Mouse (Mus musculus): ENCODE results near the gene Gm6803. TPM values are rescaled to one million over a fixed set of nuclear protein-coding genes. Genes with fewer than 3 reads are reported as not detected.
"Not testable (repeated sequence)": the region's sequence is repeated elsewhere in the genome, so short reads cannot be mapped to it uniquely, and the experiment has no call there.

Gm6803 gene
- total RNA-seq (2021) = not detected
- long read RNA-seq, experiment 1 = 0 reads
- long read RNA-seq, experiment 2 = 0 reads

GRCm38 (mm10) chr12:88018671-88019070 lies at the start of gene Gm6803:
Gm6803 (minus strand) TSS chr12:88018771.
- intact Hi-C loops (cut with DNase I; ENCODE audit: low total_unique reads); DNase-seq: not testable (repeated sequence)

GRCm38 (mm10) chr12:88045226-88045625 lies 26.7 kb upstream of the Gm6803 start:
- DNase-seq; intact Hi-C loops (cut with DNase I; ENCODE audit: low total_unique reads): not testable (repeated sequence)

- DNase-seq = not testable (repeated sequence)
- intact Hi-C loops (cut with DNase I; ENCODE audit: low total_unique reads) = loop anchor here (5.0 kb wide), 1 partner anchor 298 kb away; no protein-coding TSS in a partner anchor
These were observed 21.1 kb upstream of the Gm6803 start for GRCm38 (mm10) chr12:88039703-88040102.

GRCm38 (mm10) chr12:88039062-88039461 lies 20.5 kb upstream of the Gm6803 start:
- DNase-seq; intact Hi-C loops (cut with DNase I; ENCODE audit: low total_unique reads): not testable (repeated sequence)

GRCm38 (mm10) chr12:88032250-88032649 lies 13.7 kb upstream of the Gm6803 start:
- intact Hi-C loops (cut with DNase I; ENCODE audit: low total_unique reads); DNase-seq: not testable (repeated sequence)

GRCm38 (mm10) chr12:88026704-88027103 lies 8.1 kb upstream of the Gm6803 start, which contains the start of gene Gm2056:
Gm2056 (plus strand) TSS chr12:88027004.
- intact Hi-C loops (cut with DNase I; ENCODE audit: low total_unique reads) = not testable (repeated sequence)

GRCm38 (mm10) chr12:88011548-88011947 lies 7.0 kb downstream of the Gm6803 start, which contains the start of gene Gm2075:
Gm2075 (plus strand) TSS chr12:88011848.
- intact Hi-C loops (cut with DNase I; ENCODE audit: low total_unique reads); DNase-seq: not testable (repeated sequence)

More at GRCm38 (mm10) chr12:88026704-88027103, 8.1 kb upstream of the Gm6803 start, which contains the start of gene Gm2056:
- not testable (repeated sequence) for DNase-seq

- intact Hi-C loops (cut with DNase I; ENCODE audit: low total_unique reads); DNase-seq: not testable (repeated sequence)
These were observed 14.5 kb downstream of the Gm6803 start for GRCm38 (mm10) chr12:88004118-88004517.

- intact Hi-C loops (cut with DNase I; ENCODE audit: low total_unique reads); DNase-seq: not testable (repeated sequence)
These were observed 34.6 kb downstream of the Gm6803 start for GRCm38 (mm10) chr12:87984000-87984399.

Other genes starting within 250 kb of the Gm6803 start
- not detected for gene Gm21319, start 243.0 kb downstream of the Gm6803 start, total RNA-seq (2021)
- not detected for gene Gm21936, start 223.3 kb downstream of the Gm6803 start, total RNA-seq (2021)
- not detected for gene BB287469, start 202.2 kb downstream of the Gm6803 start, total RNA-seq (2021)
- not detected for gene Gm2001, start 176.4 kb downstream of the Gm6803 start, total RNA-seq (2021)
- gene Gm2016, start 144.7 kb downstream of the Gm6803 start, total RNA-seq (2021) = not detected
- not detected for gene Gm2022, start 123.4 kb downstream of the Gm6803 start, total RNA-seq (2021)
- not detected for gene Gm2035, start 98.9 kb downstream of the Gm6803 start, total RNA-seq (2021)
- gene Gm2042, start 64.7 kb downstream of the Gm6803 start, total RNA-seq (2021) = not detected
- gene Gm2075, start 6.9 kb downstream of the Gm6803 start, total RNA-seq (2021) = not detected
- not detected for gene Gm2056, start 8.2 kb upstream of the Gm6803 start, total RNA-seq (2021)
- not detected for gene Gm16368, start 64.9 kb upstream of the Gm6803 start, total RNA-seq (2021)
- gene Gm10436, start 163.3 kb upstream of the Gm6803 start, total RNA-seq (2021) = not detected
- gene Gm8332, start 231.3 kb upstream of the Gm6803 start, total RNA-seq (2021) = not detected

All from gastrocnemius, postnatal 14 days (tissue).